Mouse (Mus musculus) left cerebral cortex, adult 2 months (tissue): Measurements from ENCODE around the gene Fnip1. TPM values are rescaled to one million over a fixed set of nuclear protein-coding genes. Genes with fewer than 3 reads are reported as not detected.

ENCODE experiments used
- DNase-seq, 2 experiments: peaks; one replicate each; pipeline ENCODE4 v3.0.0; 2021 to 2022; ENCODE audit warnings: low spot score in 2 of 2, mixed read lengths in 1 of 2; ENCODE audit errors: extremely low spot score in 1 of 2
- H3K27ac ChIP-seq: fragments of 200-600 bp; 2 replicates; pipeline ENCODE4 v1.8.1; 2022
- H3K4me3 ChIP-seq: fragments of 200-600 bp; 2 replicates; pipeline ENCODE4 v1.8.1; 2022
- CTCF ChIP-seq: fragments of 200-600 bp; IDR thresholded peaks from 2 replicates; pipeline ENCODE4 v1.8.1; 2022; ENCODE audit warnings: antibody characterized with exemption, mild to moderate bottlenecking, moderate library complexity
- intact Hi-C: fragments of 180-260 bp; cut with DNase I; formaldehyde crosslinking; loops from one replicate; pipeline ENCODE4 v1.15.1; 2025
- total RNA-seq, 2 experiments: library from RNA; stranded (reverse); gene quantifications; 2 replicates each; pipeline ENCODE4 v1.2.3; 2021

The Fnip1 gene
- total RNA-seq, 2 experiments from 2014 or later = 36.3 to 38.3 TPM

DNA sequence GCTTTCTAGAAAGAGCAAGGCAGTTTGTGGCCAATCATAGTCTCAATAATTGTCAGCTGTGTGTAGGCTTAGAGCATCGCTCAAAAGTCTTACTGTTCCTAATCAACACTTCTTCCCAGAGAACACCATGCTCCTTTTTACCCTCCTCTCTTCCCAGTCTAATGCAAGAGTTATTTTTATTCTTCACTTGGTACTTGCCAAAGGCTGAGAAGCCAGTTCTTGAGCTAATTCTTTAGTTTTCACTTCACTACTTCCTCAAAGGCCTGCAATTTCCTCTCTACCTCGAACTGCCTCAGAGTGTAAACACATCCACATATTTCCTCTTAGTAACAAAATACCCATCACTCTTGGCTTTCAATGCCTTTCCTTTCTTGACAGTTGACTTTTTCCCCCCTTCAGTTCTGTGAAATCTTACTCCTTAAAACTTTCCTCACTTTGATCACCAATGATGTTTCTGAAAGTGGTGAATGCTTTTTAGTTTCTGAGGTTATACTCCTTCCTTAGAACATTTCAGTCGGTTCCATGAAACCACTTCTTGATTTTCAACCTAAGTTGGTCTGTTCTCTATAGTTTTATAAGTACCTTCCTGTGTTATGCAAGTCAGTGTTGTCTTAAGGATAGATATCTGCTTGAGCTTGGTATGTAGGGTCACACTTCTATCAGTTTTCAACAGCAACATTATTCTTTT, 26.7 kb downstream of the Fnip1 start:
- H3K4me3 ChIP-seq = no peak overlapping the region
- no peak for TF ChIP-seq CTCF
- intact Hi-C loops = no loop called here
- peak overlapping the region; percentile 30 for H3K27ac ChIP-seq
- DNase-seq = no peak

GRCm38 (mm10) chr11:54472231-54472630, 34.2 kb downstream of the Fnip1 start:
- TF ChIP-seq CTCF = no peak
- Histone ChIP-seq H3K27ac (no peak overlapping the region), H3K4me3 (no peak overlapping the region)
- intact Hi-C loops = no loop called here
- DNase-seq = no peak

GRCm38 (mm10) chr11:54478414-54478813, 40.4 kb downstream of the Fnip1 start:
- Histone ChIP-seq H3K4me3 (no peak overlapping the region), H3K27ac (no peak overlapping the region)
- peak; percentile 50 for TF ChIP-seq CTCF
- DNase-seq = no peak
- intact Hi-C loops = no loop called here

DNA sequence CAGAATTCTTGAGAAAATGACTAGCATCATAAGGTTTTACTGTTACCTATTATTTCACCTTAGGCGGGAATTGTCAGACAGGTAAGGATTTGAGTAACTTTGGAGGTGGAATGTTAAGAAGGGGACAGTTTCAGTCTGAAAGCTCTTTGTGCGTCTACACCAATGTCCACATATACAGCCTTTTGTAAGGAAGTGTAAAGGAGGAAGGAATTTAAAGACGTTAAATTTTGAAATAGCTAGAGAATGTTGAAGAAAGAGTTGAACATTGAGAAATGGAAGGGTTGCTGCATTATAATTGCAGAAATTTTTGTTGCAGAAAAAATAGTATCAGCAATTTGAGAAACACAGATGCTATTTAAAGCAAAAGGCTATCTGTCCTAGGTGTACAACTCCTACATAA, 48.0 kb downstream of the Fnip1 start:
- Histone ChIP-seq H3K4me3 (no peak overlapping the region), H3K27ac (no peak overlapping the region)
- intact Hi-C loops = no loop called here
- no peak for DNase-seq
- no peak for TF ChIP-seq CTCF

- DNase-seq = no peak
- Histone ChIP-seq H3K27ac (no peak overlapping the region), H3K4me3 (no peak overlapping the region)
- intact Hi-C loops = no loop called here
- TF ChIP-seq CTCF = no peak
Observed at GRCm38 (mm10) chr11:54491946-54492558, 54.1 kb downstream of the Fnip1 start.

- no peak for DNase-seq
- H3K4me3 ChIP-seq = no peak overlapping the region
- no peak overlapping the region for H3K27ac ChIP-seq
- intact Hi-C loops = no loop called here
- TF ChIP-seq CTCF = no peak
Observed at GRCm38 (mm10) chr11:54492559-54492958, 54.6 kb downstream of the Fnip1 start.

- no peak for DNase-seq
- Histone ChIP-seq H3K4me3 (no peak overlapping the region), H3K27ac (no peak overlapping the region)
- TF ChIP-seq CTCF = no peak
- intact Hi-C loops = no loop called here
Observed at GRCm38 (mm10) chr11:54499838-54500237, 61.8 kb downstream of the Fnip1 start.

DNA sequence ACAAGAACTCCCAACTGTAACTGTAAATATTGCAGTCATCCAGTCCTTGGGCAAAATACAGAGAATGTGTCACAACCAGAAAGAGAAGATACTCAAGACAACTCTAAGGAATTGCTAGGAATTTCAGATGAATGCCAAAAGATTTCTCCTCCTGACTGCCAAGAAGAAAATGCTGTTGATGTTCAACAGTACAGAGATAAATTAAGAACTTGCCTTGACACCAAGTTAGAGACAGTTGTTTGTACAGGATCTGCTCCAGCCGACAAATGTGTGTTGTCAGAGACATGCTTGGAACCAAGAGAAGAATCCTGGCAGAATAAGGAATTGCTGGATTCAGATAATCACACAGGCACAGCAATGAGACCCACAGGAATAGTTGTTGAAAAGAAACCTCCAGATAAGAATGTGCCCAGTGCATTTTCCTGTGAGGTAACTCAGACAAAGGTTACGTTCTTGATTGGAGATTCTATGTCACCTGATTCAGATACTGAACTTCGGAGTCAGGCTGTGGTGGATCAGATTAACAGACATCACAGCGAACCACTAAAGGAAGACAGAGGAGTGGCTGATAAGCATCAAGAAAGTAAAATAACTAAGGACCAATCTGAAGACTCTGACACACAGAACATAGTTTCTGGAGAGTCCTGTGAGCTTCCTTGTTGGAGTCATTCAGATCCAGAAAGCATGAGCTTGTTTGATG, 64.7 kb downstream of the Fnip1 start:
- TF ChIP-seq CTCF = no peak
- Histone ChIP-seq H3K4me3 (no peak overlapping the region), H3K27ac (no peak overlapping the region)
- intact Hi-C loops = no loop called here
- DNase-seq = no peak

GRCm38 (mm10) chr11:54513584-54513983, 75.6 kb downstream of the Fnip1 start:
- intact Hi-C loops = no loop called here
- DNase-seq = no peak
- TF ChIP-seq CTCF = no peak
- Histone ChIP-seq H3K4me3 (no peak overlapping the region), H3K27ac (no peak overlapping the region)

DNA sequence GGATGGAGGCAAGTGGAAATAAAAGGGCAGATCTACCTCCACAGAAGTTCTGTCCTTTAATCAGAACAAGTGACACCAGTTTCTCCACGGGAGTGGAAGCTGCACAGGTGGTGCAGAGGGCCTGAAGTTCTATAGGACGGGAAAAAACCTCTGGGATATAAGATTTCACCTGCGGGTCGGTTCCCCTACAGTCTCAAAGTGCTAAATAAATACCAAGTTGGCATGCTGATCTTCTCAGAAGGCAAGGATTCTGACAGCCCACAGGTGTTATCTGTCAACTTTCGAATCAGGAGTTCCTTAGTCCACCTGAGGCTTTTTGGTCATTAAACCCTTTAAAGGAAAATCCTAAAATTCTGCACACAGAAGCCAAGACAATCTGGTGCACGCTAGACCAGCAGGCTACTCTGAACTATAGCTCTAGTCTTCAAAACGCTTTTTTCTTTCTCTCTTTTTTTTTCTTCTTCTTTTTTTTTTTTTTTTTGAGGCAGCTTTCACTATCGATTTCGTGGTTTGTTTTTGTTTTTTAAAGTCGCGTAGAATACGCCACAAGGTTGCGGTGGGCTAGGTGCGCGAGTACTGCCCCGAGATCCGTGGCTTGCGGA, 84.0 kb downstream of the Fnip1 start:
- intact Hi-C loops = loop anchor here (1.0 to 10.0 kb wide), 2 partner anchors 84 to 343 kb away; partner anchors contain the start of genes Fnip1, Hint1 and Lyrm7
- no peak; the same call in 1 of the 2 replicates for TF ChIP-seq CTCF
- Histone ChIP-seq H3K27ac (peak overlapping the region; percentile 95), H3K4me3 (peak overlapping the region; percentile 91)
- no peak for DNase-seq

GRCm38 (mm10) chr11:54522529-54523430, 84.8 kb downstream of the Fnip1 start, which contains the start of gene Rapgef6:
Gene Rapgef6, plus strand, starts transcription at chr11:54522847.
- Histone ChIP-seq H3K4me3 (peak within 1 kb of the TSS; percentile 91), H3K27ac (peak within 1 kb of the TSS; percentile 95)
- TF ChIP-seq CTCF = no peak
- intact Hi-C loops = loop anchor here (1.0 to 10.0 kb wide), 2 partner anchors 84 to 342 kb away; partner anchors contain the start of genes Fnip1, Hint1 and Lyrm7
- DNase-seq = peak; percentile 98 to 99
